Mouse (Mus musculus) kidney, adult 8-10 months (tissue): ENCODE data around the gene Dnajc1.

ENCODE experiments used
- DNase-seq, 2 experiments: peaks; one replicate each; pipeline ENCODE4 v3.0.0; 2022

Dnajc1 gene

DNA sequence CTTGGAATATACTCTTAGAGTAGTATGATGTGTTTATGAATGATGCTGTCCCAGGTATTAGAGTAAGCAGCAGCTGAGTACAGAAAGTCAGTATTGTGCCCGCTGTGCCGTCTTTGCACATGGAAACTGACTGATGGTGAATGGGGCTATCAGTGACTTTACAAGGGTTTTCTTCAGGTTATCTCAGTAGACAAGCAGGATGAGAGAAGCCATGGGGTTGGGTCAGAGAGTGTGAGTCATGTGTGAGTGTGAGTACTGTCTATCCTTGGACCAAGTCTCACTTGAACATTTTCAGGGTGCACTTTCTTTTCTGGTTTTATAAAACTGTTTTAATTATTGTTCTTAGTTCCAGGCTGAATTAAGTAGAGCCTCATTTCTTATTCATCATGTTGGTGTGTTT, 204.3 kb downstream of the Dnajc1 start:
- no peak for DNase-seq

DNA sequence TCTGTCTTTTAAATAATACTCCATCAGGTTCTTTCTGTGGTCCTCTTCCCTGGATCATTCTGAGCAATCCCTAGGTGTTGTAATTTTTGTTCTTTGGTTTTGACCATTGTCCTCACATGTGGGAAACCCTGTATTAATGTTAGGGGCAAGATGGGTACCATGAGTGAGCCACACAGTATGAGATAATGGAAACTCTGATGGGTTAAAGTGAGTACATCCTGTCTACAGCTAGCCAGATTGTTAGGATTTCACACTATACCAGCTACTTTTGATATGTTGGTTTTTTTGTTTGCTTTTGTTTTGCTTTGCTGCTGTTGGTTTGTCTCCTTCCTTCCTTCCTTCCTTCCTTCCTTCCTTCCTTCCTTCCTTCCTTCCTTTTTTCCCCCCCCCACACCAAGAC, 209.6 kb downstream of the Dnajc1 start:
- DNase-seq, result no peak

DNA sequence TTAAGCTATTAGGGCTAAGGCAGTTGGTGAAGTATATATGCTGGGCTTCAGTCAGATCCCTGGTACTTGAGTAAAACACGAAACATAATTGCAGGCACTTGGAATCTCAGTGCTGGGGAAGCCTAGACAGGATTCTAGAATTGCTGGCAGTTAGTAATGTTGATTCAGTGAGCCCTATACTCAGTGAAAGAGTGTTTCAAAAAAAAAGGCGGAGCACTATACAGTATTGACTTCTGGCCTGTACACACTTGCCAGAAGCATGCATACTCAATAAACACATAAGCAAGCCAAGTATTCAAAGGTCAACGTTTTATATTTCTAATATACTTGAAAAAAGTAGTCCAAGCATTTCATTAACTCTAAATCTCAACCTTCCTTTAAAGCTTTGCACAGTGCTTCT, 211.0 kb downstream of the Dnajc1 start:
- DNase-seq, result no peak

DNA sequence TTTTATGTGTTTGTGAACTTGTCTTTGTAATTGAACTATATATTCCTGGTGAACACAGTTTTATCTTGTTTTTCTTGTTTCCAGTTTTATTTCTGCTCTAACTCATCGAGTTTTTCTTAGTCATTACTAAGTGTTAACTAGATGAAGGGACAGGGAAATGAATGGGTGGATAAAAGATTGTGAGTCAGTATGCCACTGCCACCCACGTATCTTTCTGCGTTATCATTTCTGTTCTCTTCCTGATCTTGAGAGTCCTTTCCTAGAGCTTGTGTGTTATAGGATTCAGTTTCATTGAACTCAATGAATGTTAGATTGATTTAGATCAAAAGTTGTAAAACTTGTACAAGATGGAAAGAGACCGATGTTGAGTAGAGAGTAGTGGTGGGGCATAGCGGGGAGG, 212.3 kb downstream of the Dnajc1 start:
- no peak for DNase-seq

DNA sequence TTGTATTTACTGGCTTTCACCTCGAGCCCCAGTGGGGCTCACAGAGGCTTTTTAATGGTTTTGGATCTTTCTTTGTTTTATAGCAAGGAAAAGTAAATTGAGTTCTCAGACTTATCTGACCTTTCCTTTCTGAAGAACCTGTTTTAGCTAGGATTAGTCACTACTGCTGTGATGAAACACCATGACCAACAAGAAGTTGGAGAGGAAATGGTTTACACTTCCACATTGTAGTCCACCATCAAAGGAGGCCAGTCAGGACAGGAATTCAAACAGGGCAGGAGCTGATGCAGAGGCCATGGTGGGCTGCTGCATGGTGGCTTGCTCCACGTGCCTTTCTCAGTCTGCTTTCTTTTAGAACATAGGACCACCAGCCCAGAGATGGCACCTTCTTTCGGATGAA, 216.4 kb downstream of the Dnajc1 start:
- no peak for DNase-seq

DNA sequence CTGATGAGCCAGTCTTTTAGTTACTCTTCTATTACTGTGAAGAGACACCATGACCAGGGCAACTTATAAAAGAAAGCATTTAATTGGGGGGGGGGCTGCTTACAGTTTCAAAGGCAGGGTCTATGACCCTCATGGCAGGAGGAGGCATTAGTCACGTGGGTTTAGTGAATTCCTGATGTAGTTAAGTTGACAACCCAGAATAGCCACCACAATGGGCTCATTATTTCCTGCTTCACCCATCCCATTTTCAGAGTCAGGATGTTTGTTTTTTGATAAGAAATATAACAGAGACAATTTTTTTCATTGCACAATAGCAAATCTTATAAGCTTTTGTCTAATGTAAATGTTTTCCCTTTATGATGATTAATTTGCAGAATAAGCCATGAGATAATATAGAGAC, 217.4 kb downstream of the Dnajc1 start:
- no peak for DNase-seq

DNA sequence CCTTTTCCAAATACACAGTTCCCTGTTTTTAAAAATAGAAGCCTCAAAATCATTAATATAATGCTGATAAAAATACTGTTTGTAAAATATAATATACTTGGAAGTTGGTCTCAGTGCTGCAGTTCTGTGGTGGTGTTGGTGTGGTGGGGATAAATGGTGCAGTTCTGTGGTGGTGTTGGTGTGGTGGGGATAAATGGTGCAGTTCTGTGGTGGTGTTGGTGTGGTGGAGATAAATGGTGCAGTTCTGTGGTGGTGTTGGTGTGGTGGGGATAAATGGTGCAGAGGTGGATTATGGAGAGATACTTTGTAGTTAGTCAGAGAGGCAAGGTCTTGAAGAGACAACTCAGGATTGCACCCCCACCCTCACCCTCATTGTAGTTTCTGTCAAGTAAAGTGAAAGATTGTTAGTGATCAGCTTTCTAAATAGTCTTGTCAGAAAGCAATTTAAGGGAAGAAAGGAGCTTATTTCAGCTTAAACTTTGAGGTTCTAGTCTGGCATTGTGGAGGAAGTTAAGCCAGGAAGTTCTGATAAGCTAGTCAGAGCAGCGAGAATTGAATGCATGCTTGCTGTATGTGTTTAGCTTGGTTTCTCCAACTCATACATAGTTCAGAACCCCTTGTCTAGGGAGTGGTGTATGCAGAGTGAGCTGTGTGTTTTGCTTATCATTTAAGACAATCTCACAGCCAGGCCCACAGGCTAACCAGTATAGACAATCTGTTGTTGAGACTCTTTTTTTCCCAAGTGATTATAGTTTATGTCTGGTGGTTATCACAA, 223.3 kb downstream of the Dnajc1 start:
- DNase-seq, result no peak

DNA sequence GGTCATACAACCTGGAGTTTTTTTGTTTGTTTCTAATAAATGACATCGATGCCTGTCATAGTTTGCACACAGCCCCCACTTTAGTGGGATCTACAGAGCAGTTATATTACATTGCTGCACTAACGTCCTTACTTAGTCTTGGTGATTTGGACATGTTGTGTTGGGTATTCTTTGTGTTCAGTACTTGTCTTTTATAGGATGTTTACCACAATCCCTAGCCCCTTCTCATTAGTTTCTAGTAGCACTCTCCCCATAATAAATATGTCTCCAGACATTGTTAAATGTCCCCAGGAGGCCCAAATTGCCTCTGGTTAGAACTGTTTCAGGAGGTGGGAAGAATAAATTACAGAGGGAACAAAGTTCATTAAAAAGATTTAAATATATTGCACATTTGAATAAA, 227.1 kb downstream of the Dnajc1 start:
- DNase-seq, result no peak

DNA sequence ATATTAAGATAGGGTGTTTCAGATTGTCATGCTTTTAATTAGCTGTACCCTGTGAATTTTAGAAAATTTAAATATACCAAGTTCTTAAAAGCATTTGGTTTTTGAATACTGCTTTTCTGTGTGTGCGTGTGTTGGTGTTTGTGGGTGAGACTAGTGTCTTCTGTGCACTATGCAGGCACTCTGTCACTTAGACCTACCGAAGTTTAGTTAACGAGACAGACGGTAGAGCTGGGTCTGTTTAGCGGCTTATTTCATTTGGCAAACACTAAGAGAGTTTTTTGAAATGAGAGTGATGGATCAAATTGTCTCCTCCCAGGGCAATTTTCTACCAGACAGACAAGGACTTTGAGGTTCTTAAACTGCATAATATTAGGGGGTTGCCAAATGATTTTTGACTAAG, 231.6 kb downstream of the Dnajc1 start:
- DNase-seq, result no peak

DNA sequence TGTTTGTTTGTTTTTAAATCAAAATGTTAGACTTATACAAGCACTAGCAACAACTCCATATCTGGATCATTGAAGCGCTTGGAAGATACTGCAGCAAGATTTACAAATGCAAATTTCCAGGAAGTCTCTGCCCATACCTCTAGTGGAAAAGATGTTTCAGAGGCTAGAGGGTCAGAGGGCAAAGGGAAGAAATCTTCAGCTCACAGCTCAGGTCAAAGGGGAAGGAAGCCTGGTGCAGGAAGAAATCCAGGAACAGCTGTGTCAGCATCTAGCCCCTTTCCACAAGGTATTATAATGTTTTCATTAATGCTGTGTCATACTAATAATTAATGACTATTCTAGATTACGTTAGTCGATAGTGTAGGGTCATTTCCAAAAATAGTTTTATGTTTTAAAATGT, 233.2 kb downstream of the Dnajc1 start:
- no peak for DNase-seq

DNA sequence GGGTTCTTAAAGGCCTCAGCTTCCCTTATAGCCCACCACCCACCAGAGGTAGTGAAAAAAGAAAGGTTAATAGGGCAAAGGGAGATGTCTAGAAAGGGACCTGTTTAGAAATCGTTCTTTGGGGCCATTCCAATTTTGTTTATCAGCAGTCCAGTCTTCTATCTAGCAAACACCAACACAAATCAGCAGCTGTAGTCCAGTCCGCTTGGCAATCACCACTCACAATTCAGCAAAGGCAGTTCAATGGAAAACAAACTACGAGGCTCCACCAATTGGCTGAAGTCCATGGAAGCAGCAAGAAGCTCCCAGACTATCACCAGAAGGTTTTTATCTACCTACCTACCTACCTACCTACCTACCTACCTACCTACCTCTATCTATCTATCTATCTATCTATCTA, 236.5 kb downstream of the Dnajc1 start:
- no peak for DNase-seq
